Mouse (Mus musculus) liver, adult 2 months (tissue): ENCODE data around the gene Tex33. TPM values are rescaled to one million over a fixed set of nuclear protein-coding genes. Genes with fewer than 3 reads are reported as not detected.

Source experiments
- DNase-seq: peaks from one replicate; pipeline ENCODE4 v3.0.0-alpha.2; 2011; ENCODE audit warnings: low read depth, low spot score; ENCODE audit errors: extremely low read depth
- H3K27ac ChIP-seq: fragments of 200-500 bp; replicated peaks from 2 replicates; pipeline ENCODE4 v1.5.1; 2012; ENCODE audit warnings: low read depth, mild to moderate bottlenecking, control low read depth, inconsistent platforms, low read length; ENCODE audit not compliant: insufficient read depth
- H3K27me3 ChIP-seq: fragments of 200-500 bp; 2 replicates; pipeline ENCODE4 v1.6.1; 2012; ENCODE audit warnings: mild to moderate bottlenecking, moderate library complexity, low read length, inconsistent platforms; ENCODE audit not compliant: control insufficient read depth, insufficient read depth
- H3K36me3 ChIP-seq: fragments of 200-500 bp; 2 replicates; pipeline ENCODE4 v1.6.1; 2012; ENCODE audit warnings: low read length, inconsistent platforms; ENCODE audit not compliant: control insufficient read depth, insufficient read depth
- H3K4me1 ChIP-seq: fragments of 200-500 bp; 2 replicates; pipeline ENCODE4 v1.6.1; 2011; ENCODE audit warnings: low read length; ENCODE audit not compliant: control insufficient read depth, insufficient read depth
- H3K4me3 ChIP-seq: fragments of 200-500 bp; 2 replicates; pipeline ENCODE4 v1.5.1; 2011; ENCODE audit warnings: low read depth, mild to moderate bottlenecking, control low read depth, low read length, moderate library complexity; ENCODE audit not compliant: insufficient read depth
- H3K79me2 ChIP-seq: fragments of 200-500 bp; 2 replicates; pipeline ENCODE4 v1.6.1; 2012; ENCODE audit warnings: inconsistent platforms, mild to moderate bottlenecking, low read length, moderate library complexity; ENCODE audit not compliant: control insufficient read depth, insufficient read depth
- H3K9ac ChIP-seq: fragments of 200-500 bp; 2 replicates; pipeline ENCODE4 v1.6.1; 2012; ENCODE audit warnings: low read depth, mild to moderate bottlenecking, control low read depth, inconsistent platforms, low read length
- CTCF ChIP-seq: fragments of 200-500 bp; IDR thresholded peaks from 2 replicates; pipeline ENCODE4 v1.5.1; 2011; ENCODE audit warnings: low read depth, low read length, control low read depth
- POLR2A ChIP-seq: fragments of 200-500 bp; IDR thresholded peaks from 2 replicates; pipeline ENCODE4 v1.6.1; 2011; ENCODE audit warnings: low read length, control low read depth; ENCODE audit not compliant: insufficient read depth; ENCODE audit errors: extremely low read depth
- WGBS: fragments of 180-500 bp; shearing (Covaris S2); methylation state at CpG from one replicate; pipeline ENCODE4 v1.1.7; 2018; 5-methylcytosine and 5-hydroxymethylcytosine counted together
- polyA plus RNA-seq: library from polyadenylated mRNA; depleted of rRNA; stranded (reverse); fragments of >200 nt; gene quantifications from 2 replicates; pipeline ENCODE4 v1.2.3, GENCODE M21; 2012; rRNA removed
- total RNA-seq: library from RNA; depleted of rRNA; stranded (reverse); fragments of >200 nt; gene quantifications from 2 replicates; pipeline ENCODE4 v1.2.3, GENCODE M21; 2014; rRNA removed

Tex33 gene
- total RNA-seq (not detected in 2 replicates), polyA plus RNA-seq (not detected in 2 replicates)

GRCm38 (mm10) chr15:78395478-78395962, at the start of gene Tex33:
Gene Tex33 (minus strand): TSS chr15:78395912.
- Histone ChIP-seq H3K4me3 (no peak within 1 kb of the TSS), H3K9ac (no peak within 1 kb of the TSS), H3K79me2 (no peaks in the 10 kb centered on the region), H3K27me3 (no peaks in the 10 kb centered on the region), H3K4me1 (peaks cover 2% of the 10 kb centered on the region; the same call in 1 of the 2 replicates), H3K36me3 (0 out of 2 replicates have a peak, but pooled peaks cover 3% of the 10 kb centered on the region), H3K27ac (no peak within 1 kb of the TSS)
- TF ChIP-seq CTCF (no peak), POLR2A (no peak)
- 38% methylated on average over 8 of the region's 8 CpGs for WGBS
- peak; percentile 74 for DNase-seq

DNA sequence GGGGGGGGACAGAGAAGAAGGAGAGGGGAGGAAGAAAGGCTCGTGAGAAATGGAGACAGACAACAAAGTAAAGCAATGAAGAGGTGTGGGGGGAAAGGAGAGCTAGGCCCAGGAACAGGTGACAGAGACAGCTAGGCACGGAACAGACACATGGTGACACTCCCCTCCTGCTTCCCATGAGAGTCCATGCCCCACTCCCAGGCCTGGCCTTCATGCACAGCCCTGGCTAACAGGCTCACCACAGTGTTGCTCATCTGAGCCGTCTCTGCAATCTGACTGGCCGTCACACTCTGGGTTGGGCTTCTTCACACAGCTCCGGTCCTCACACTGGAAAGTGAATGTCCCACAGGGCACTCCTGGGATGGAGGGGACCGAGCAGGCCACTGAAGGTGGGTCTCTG, 48.1 kb upstream of the Tex33 start:
- no peak overlapping the region for H3K9ac ChIP-seq
- peaks cover 6% of the 10 kb centered on the region for H3K4me1 ChIP-seq
- H3K79me2 ChIP-seq = no peaks in the 10 kb centered on the region
- H3K27ac ChIP-seq = no peak overlapping the region
- no peak for DNase-seq
- TF ChIP-seq POLR2A (no peak), CTCF (no peak)
- 77% methylated on average over 6 of the region's 6 CpGs for WGBS
- peaks cover 8% of the 10 kb centered on the region for H3K36me3 ChIP-seq
- no peaks in the 10 kb centered on the region for H3K27me3 ChIP-seq
- H3K4me3 ChIP-seq = no peak overlapping the region

GRCm38 (mm10) chr15:78442231-78442630, 46.5 kb upstream of the Tex33 start:
- no peak overlapping the region for H3K4me3 ChIP-seq
- no peak overlapping the region for H3K9ac ChIP-seq
- H3K27me3 ChIP-seq = no peaks in the 10 kb centered on the region
- TF ChIP-seq POLR2A (no peak), CTCF (no peak)
- peaks cover 8% of the 10 kb centered on the region for H3K36me3 ChIP-seq
- WGBS = 92% methylated on average over 19 of the region's 19 CpGs
- H3K4me1 ChIP-seq = peaks cover 6% of the 10 kb centered on the region
- no peaks in the 10 kb centered on the region for H3K79me2 ChIP-seq
- H3K27ac ChIP-seq = no peak overlapping the region
- DNase-seq = no peak

DNA sequence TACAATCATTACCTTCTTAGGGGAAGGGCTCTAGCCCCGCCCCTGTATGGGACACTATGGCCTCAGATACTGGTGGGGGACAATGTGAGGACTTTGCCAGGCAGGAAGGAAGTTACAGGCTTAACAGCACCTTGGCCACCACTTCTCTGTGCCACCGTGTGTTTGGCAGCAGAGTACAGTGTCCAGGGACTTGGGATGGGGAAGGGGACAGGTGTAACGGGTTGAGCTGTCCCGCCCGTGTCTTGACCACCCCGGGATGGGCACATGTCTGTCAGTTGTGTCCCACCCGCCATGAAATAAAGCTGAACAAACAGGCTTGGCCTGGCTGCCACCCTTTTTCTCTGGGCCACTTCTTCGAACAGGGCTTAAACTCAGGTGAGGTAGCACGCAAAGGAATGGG, 43.3 kb upstream of the Tex33 start:
- Histone ChIP-seq H3K27me3 (no peaks in the 10 kb centered on the region), H3K9ac (no peak overlapping the region), H3K4me3 (no peak overlapping the region), H3K27ac (no peak overlapping the region), H3K79me2 (no peaks in the 10 kb centered on the region), H3K4me1 (peaks cover 8% of the 10 kb centered on the region), H3K36me3 (peaks cover 6% of the 10 kb centered on the region)
- DNase-seq = no peak
- TF ChIP-seq CTCF (no peak), POLR2A (no peak)
- WGBS = 78% methylated on average over 9 of the region's 9 CpGs

DNA sequence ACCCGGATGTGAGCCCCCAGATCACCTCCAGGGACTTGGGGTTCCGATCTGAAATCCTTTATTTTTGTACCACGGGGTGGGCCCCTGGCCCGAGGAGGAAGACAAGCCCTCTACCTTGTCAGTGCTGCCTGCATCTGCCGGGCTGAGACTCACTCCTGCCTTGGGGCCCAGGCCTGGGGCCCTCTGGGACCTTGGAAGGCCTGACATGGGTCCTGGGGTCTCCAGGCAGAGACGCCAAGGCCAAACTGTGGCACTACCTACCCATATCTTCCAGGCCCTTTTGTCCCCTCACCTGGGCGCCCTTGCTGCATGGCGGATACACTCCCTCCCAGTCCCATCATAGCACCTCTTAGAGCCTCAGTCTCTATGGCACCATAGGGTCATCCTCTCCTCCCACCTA, 42.8 kb upstream of the Tex33 start:
- no peak for DNase-seq
- Histone ChIP-seq H3K79me2 (no peaks in the 10 kb centered on the region), H3K27ac (no peak overlapping the region), H3K4me1 (peaks cover 8% of the 10 kb centered on the region), H3K4me3 (no peak overlapping the region), H3K9ac (no peak overlapping the region), H3K27me3 (no peaks in the 10 kb centered on the region), H3K36me3 (peaks cover 6% of the 10 kb centered on the region)
- WGBS = 71% methylated on average over 8 of the region's 8 CpGs
- TF ChIP-seq CTCF = no peak
- TF ChIP-seq POLR2A = no peak

DNA sequence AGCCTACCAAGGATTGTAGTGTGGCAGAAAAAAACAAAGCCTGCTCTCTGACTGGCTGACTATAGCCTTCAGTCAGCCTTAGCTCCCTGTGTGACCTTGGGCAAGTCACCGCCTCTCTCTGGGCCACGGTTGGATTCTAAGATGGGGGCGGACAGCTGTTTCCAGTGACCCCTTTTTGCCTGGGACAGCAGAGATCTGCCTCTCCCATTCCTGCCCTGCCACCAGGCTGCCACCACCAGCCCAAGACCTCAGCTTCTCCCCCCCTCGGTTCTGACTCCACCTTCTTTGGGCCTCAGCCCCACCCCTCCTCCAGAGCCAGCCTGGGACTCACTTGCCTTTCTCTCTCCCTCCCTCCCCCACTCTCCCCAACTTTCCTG, 42.3 kb upstream of the Tex33 start:
- Histone ChIP-seq H3K4me3 (no peak overlapping the region), H3K79me2 (no peaks in the 10 kb centered on the region), H3K27me3 (no peaks in the 10 kb centered on the region), H3K36me3 (peaks cover 4% of the 10 kb centered on the region), H3K9ac (0 out of 2 replicates have a peak overlapping the region, but pooled peaks have one; percentile 20), H3K4me1 (peaks cover 8% of the 10 kb centered on the region), H3K27ac (peak overlapping the region; percentile 27; the same call in 1 of the 2 replicates)
- TF ChIP-seq POLR2A = no peak
- TF ChIP-seq CTCF = no peak
- WGBS = 21% methylated on average over 4 of the region's 4 CpGs
- no peak for DNase-seq
